Mouse (Mus musculus) ES-Bruce4 (cell line): ENCODE results near the gene Gba.

Experiments used
- CTCF ChIP-seq: IDR thresholded peaks from one replicate; pipeline ENCODE4 v1.8.1; 2011; ENCODE audit warnings: low read depth, low read length
- POLR2A ChIP-seq: IDR thresholded peaks from one replicate; pipeline ENCODE4 v1.8.1; 2011; ENCODE audit warnings: low read length; ENCODE audit not compliant: insufficient read depth

DNA sequence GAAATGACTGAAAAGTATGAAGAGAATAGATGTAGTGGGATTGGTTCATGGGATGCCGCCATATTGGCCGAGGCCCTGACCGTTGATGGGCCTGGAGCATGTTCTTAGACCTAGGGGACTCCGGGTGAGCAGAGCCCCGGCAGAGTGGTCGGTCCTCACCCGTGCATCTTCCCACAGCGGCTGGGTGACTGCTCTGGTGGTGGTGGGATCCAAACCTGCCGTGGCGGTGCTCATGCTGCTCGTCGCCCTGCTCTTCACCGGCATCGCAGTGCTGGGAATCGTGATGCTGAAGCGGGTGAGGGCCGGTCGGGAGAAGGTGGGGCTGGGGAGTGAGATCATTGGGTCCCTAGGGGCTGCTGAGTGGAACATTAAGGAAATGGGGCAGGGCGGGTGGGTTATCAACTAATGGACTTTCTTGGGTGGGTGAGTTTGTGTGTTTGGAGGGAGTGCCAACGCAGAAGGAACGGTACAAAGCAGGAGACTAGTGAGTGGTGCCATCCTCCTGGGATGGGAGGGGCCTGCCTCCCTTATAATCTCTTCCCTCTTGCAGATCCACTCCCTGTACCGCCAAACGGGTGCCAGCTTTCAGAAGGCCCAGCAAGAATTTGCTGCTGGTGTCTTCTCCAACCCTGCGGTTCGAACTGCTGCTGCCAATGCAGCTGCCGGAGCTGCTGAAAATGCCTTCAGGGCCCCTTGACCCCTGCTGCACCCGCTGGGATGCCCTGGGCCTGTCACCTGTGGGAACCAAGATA lies 20.8 kb upstream of the Gba start:
- TF ChIP-seq CTCF (no peak), POLR2A (no peak)
